12 mouse cellular contexts compared by ENCODE assay signal in the genomic region with DNA sequence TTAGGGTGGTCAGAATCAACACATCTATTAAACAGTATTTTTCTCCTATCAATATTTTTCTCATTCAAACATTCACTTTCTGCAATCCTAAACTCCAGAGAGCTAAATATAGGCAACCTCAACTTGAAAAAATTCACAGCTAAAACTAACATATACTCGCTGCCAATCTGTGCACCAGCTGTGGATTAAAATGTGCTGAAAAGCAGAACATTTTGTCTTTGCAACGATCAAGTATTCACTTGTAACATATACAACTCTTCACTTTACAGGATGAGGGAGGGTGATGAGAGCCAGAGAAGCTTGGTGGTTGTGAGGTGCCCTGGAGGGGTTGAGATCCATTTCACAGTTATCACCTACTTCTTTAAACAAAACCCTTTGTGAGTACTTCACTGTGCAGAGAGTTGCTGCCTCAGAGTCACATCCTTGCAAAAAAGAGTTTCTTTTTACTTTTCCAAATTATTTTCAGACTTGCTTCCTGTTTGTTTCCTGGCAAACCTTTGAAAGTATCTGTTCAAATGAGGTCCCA.
DNase-seq lines count a peak whose midpoint lies in the region; TF ChIP-seq lines count a peak whose summit lies in the region.
"Had no signal": no experiment of that assay in that cellular context is flagged by ENCODE, and none has a peak within 500 bp of the region (broad histone marks: within the 10 kb centered on the region; RNA-seq: fewer than 3 reads in every experiment).

No protein-coding gene starts in this region.

- peak; percentile 7 for DNase-seq in kidney, adult 2 months
- DNase-seq in kidney, adult 8-10 months = no peak
- peak; percentile 29 for DNase-seq in brain, embryonic 14.5 days (ENCODE audit: low read depth)
- DNase-seq in layer of hippocampus, adult 18-20 months (ENCODE audit: low spot score in 2 of 2) = peak; percentile 28 to 51
- DNase-seq in lung, postnatal 10 days = peak; percentile 7
- no peak for DNase-seq in adrenal gland, postnatal 36 days
- DNase-seq in embryo, embryonic 9.5 days (ENCODE audit: extremely low spot score) = no peak
- DNase-seq: cerebellum, adult 9-10 months had no signal

- H3K4me3 ChIP-seq in kidney, adult 2 months (ENCODE audit: insufficient read depth, low read depth, low read length) = no peak overlapping the region
- H3K4me3 ChIP-seq: heart, embryonic 13.5 days; midbrain, embryonic 12.5 days; neural tube, embryonic 12.5 days had no signal

- no peaks in the 10 kb centered on the region for H3K36me3 ChIP-seq in kidney, adult 2 months (ENCODE audit: control insufficient read depth, insufficient read depth, low read length)
- H3K36me3 ChIP-seq: heart, embryonic 13.5 days; midbrain, embryonic 12.5 days; neural tube, embryonic 12.5 days had no signal

- no peak for TF ChIP-seq POLR2A in kidney, adult 2 months (IDR thresholded peaks at IDR 0.05; ENCODE audit: low read depth, low read length)
- no peak for TF ChIP-seq POLR2A in brain, embryonic 14.5 days (IDR thresholded peaks at IDR 0.05; ENCODE audit: borderline replicate concordance, extremely low read depth, insufficient read depth, insufficient read length, poor library complexity, severe bottlenecking)

- no peak for TF ChIP-seq CTCF in kidney, adult 2 months (conservative IDR thresholded peaks at IDR 0.05; ENCODE audit: insufficient read depth, insufficient read length, low read depth, low read length)
- no peak for TF ChIP-seq CTCF in brain, embryonic 14.5 days (IDR thresholded peaks at IDR 0.05; ENCODE audit: borderline replicate concordance, extremely low read depth, insufficient read depth, insufficient read length)

- H3K27me3 ChIP-seq in kidney, adult 2 months (replicated peaks; ENCODE audit: control insufficient read depth, insufficient read depth, low read length) = no peaks in the 10 kb centered on the region
- H3K27me3 ChIP-seq: heart, embryonic 13.5 days; midbrain, embryonic 12.5 days; neural tube, embryonic 12.5 days had no signal

- no peaks in the 10 kb centered on the region for H3K4me1 ChIP-seq in kidney, adult 2 months (ENCODE audit: control insufficient read depth, insufficient read depth, low read length)
- H3K4me1 ChIP-seq: heart, embryonic 13.5 days; midbrain, embryonic 12.5 days; neural tube, embryonic 12.5 days had no signal

- WGBS in kidney, adult 2 months = 66% methylated on average over 2 of the region's 2 CpGs

- peak overlapping the region; percentile 16; the same call in 1 of the 2 replicates for H3K27ac ChIP-seq in kidney, adult 2 months (ENCODE audit: insufficient read depth, low read depth, low read length)
- H3K27ac ChIP-seq: heart, embryonic 13.5 days; liver, embryonic 14.5 days; midbrain, embryonic 12.5 days; neural tube, embryonic 12.5 days had no signal

Comparison
In these comparisons a context has a peak if more than half of its experiments do, and no peak if none do; other contexts are left out.
1. DNase-seq: peak in kidney, adult 2 months (single experiment), brain, embryonic 14.5 days (single experiment), layer of hippocampus, adult 18-20 months (2 of 2) and lung, postnatal 10 days (single experiment); none in kidney, adult 8-10 months (0 of 2), adrenal gland, postnatal 36 days (0 of 2) and embryo, embryonic 9.5 days (single experiment).